Mouse (Mus musculus) CH12.LX (cell line): ENCODE results near the gene Olfml2b.

Source experiments
- CHD2 ChIP-seq: IDR thresholded peaks from 2 replicates; pipeline ENCODE4 v1.6.1; 2011; ENCODE audit warnings: low read length, improper control_type of control experiment
- CTCF ChIP-seq, 2 experiments: IDR thresholded peaks in 1 of 2; conservative IDR thresholded peaks in 1 of 2; 2 replicates each; pipeline ENCODE4 v1.5.1; 2011 to 2012; ENCODE audit warnings: low read depth in 2 of 2, low read length in 2 of 2, improper control_type of control experiment in 1 of 2, inconsistent platforms in 1 of 2, mild to moderate bottlenecking in 1 of 2, moderate library complexity in 1 of 2
- E2F4 ChIP-seq: IDR thresholded peaks from 2 replicates; pipeline ENCODE4 v1.6.1; 2011; ENCODE audit warnings: low read depth, low read length, improper control_type of control experiment; ENCODE audit not compliant: insufficient replicate concordance
- EP300 ChIP-seq: IDR thresholded peaks from 2 replicates; pipeline ENCODE4 v1.6.1; 2011; ENCODE audit warnings: low read length, improper control_type of control experiment
- HCFC1 ChIP-seq: IDR thresholded peaks from 2 replicates; pipeline ENCODE4 v1.6.1; 2012; ENCODE audit warnings: low read depth, mild to moderate bottlenecking, inconsistent platforms, low read length, improper control_type of control experiment
- JUND ChIP-seq: conservative IDR thresholded peaks from 2 replicates; pipeline ENCODE4 v1.6.1; 2011; ENCODE audit warnings: low read depth, low read length, improper control_type of control experiment
- KAT2A ChIP-seq: IDR thresholded peaks from 2 replicates; pipeline ENCODE4 v1.6.1; 2012; ENCODE audit warnings: low read length, improper control_type of control experiment, inconsistent platforms; ENCODE audit not compliant: insufficient replicate concordance
- MXI1 ChIP-seq: IDR thresholded peaks from 2 replicates; pipeline ENCODE4 v1.6.1; 2011; ENCODE audit warnings: mild to moderate bottlenecking, low read depth, low read length, improper control_type of control experiment
- POLR2A ChIP-seq: IDR thresholded peaks from 2 replicates; pipeline ENCODE4 v1.6.1; 2011; ENCODE audit warnings: low read depth, mild to moderate bottlenecking, improper control_type of control experiment, low read length
- TCF12 ChIP-seq: IDR thresholded peaks from 2 replicates; pipeline ENCODE4 v1.6.1; 2014; ENCODE audit warnings: low read depth, mild to moderate bottlenecking, inconsistent platforms, low read length, improper control_type of control experiment
- ZC3H11A ChIP-seq: IDR thresholded peaks from 2 replicates; pipeline ENCODE4 v1.6.1; 2012; ENCODE audit warnings: low read depth, mild to moderate bottlenecking, inconsistent platforms, low read length, improper control_type of control experiment
- ZMIZ1 ChIP-seq: IDR thresholded peaks from 2 replicates; pipeline ENCODE4 v1.6.1; 2012; ENCODE audit warnings: low read depth, mild to moderate bottlenecking, inconsistent platforms, low read length, improper control_type of control experiment

DNA sequence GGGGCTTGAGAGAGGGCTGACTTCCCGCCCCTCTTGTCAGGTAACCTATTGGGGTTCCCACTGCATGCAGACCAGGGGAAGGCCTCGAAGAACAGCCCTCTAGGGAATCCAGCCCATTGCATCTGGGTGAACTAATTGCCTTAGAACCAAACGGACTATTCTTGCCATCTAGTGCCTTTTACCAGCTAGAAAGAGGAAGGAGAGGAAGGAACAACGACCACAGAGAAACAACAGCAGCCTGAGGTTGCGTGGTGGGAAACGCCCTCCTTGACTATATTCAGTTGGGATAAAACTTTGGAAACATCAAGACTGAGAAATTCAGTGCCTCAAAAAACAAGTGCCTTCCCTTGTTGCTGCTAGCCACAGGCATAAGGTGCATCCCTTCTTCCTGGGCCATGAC, 39.5 kb downstream of the Olfml2b start:
- no peak for TF ChIP-seq TCF12
- no peak for TF ChIP-seq CTCF (conservative IDR thresholded peaks at IDR 0.05 in 1 of 2, IDR thresholded peaks at IDR 0.05 in 1 of 2; ENCODE audit: low read depth in 2 of 2, low read length in 2 of 2)
- TF ChIP-seq KAT2A = no peak
- no peak for TF ChIP-seq HCFC1
- TF ChIP-seq CHD2 = no peak
- TF ChIP-seq EP300 = no peak
- TF ChIP-seq ZMIZ1 = no peak
- no peak for TF ChIP-seq ZC3H11A
- no peak for TF ChIP-seq E2F4
- no peak for TF ChIP-seq JUND
- TF ChIP-seq MXI1 = no peak
- no peak for TF ChIP-seq POLR2A
